Mouse (Mus musculus) G1E (cell line): ENCODE measurements around the gene Fgfbp3.

Experiments used
- CTCF ChIP-seq: IDR thresholded peaks from 2 replicates; pipeline ENCODE4 v1.5.1; 2012; ENCODE audit warnings: low read depth, low read length, inconsistent platforms, mixed read lengths
- GATA1 ChIP-seq: IDR thresholded peaks from 2 replicates; pipeline ENCODE4 v1.6.1; 2012; ENCODE audit warnings: borderline replicate concordance, low read length, inconsistent platforms, mixed read lengths
- POLR2AphosphoS5 ChIP-seq: IDR thresholded peaks from 2 replicates; pipeline ENCODE4 v1.6.1; 2012; ENCODE audit warnings: low read depth, low read length, inconsistent platforms; ENCODE audit not compliant: insufficient replicate concordance
- TAL1 ChIP-seq: conservative IDR thresholded peaks from 2 replicates; pipeline ENCODE4 v1.6.1; 2012; ENCODE audit warnings: low read depth, low read length, inconsistent platforms, mixed read lengths

DNA sequence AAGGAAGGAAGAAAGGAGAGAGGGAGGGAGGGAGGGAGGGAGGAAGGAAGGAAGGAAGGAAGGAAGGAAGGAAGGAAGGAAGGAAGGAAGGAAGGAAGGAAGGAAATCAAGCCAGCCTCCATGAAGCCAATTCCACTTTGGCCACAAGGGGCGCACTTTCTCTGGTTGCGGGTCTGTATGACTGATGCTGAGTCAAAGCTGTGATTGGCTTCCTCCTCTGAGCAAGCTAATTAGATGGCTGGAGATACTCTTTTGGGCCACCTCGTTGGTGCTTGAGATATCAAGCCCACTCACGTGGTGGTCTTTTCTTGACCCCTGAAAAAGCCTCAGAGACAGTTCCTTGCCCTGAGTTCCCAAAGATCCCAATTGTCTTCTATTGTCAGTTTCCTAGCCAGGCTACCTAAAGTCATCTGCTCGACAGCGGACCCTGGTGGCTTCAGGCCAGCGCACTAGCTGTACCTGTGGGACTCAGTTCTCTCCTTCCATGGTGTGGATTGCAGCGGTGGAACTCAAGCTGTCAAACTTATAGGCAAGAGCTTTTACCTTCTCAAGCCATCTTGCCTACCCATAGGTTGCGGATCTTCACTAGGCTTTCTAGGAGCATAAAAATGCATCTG is 9.6 kb downstream of the Fgfbp3 start:
- peak; percentile 70 for TF ChIP-seq CTCF
- no peak for TF ChIP-seq TAL1
- no peak for TF ChIP-seq GATA1
- no peak for TF ChIP-seq POLR2AphosphoS5
